Mouse (Mus musculus) MEL (cell line): ENCODE measurements around the gene Gm20388. TPM values are rescaled to one million over a fixed set of nuclear protein-coding genes. Genes with fewer than 3 reads are reported as not detected.

Source experiments
- DNase-seq: peaks from one replicate; pipeline ENCODE4 v3.0.0; 2011; ENCODE audit warnings: low read depth, low spot score
- H3K27ac ChIP-seq: 2 replicates; pipeline ENCODE4 v1.5.1; 2012; ENCODE audit warnings: low read depth, mild to moderate bottlenecking, control low read depth, low read length, moderate library complexity; ENCODE audit not compliant: control insufficient read depth
- H3K27me3 ChIP-seq, 2 experiments: fragments of 150-350 bp in 1 of 2; sonication (generic) in 1 of 2; 2 replicates each; pipeline ENCODE4 v1.6.1; 2012; ENCODE audit warnings: low read length in 2 of 2, mild to moderate bottlenecking in 2 of 2, improper control_type of control experiment in 1 of 2, moderate library complexity in 1 of 2; ENCODE audit not compliant: insufficient read depth in 2 of 2, control insufficient read depth in 1 of 2
- H3K36me3 ChIP-seq, 2 experiments: 2 replicates each; pipeline ENCODE4 v1.6.1; 2012 to 2014; ENCODE audit warnings: low read length in 2 of 2, improper control_type of control experiment in 1 of 2, inconsistent platforms in 1 of 2, mild to moderate bottlenecking in 1 of 2; ENCODE audit not compliant: insufficient read depth in 2 of 2, control insufficient read depth in 1 of 2
- H3K4me1 ChIP-seq, 2 experiments: fragments of 150-350 bp in 1 of 2; sonication (generic) in 1 of 2; 2 replicates each; pipeline ENCODE4 v1.6.1; 2012; ENCODE audit warnings: low read length in 2 of 2, improper control_type of control experiment in 1 of 2, mild to moderate bottlenecking in 1 of 2; ENCODE audit not compliant: insufficient read depth in 2 of 2, control insufficient read depth in 1 of 2
- H3K4me3 ChIP-seq, 2 experiments: fragments of 150-350 bp in 1 of 2; sonication (generic) in 1 of 2; 2 replicates each; pipeline ENCODE4 v1.5.1; 2012; ENCODE audit warnings: low read depth in 2 of 2, low read length in 2 of 2, mild to moderate bottlenecking in 2 of 2, moderate library complexity in 2 of 2, control low read depth in 1 of 2, improper control_type of control experiment in 1 of 2; ENCODE audit not compliant: control insufficient read depth in 1 of 2, insufficient read depth in 1 of 2
- H3K79me2 ChIP-seq: 2 replicates; pipeline ENCODE4 v1.6.1; 2012; ENCODE audit warnings: mild to moderate bottlenecking, low read length, moderate library complexity; ENCODE audit not compliant: control insufficient read depth, poor library complexity, insufficient read depth
- H3K9ac ChIP-seq: 2 replicates; pipeline ENCODE4 v1.6.1; 2012; ENCODE audit warnings: low read depth, mild to moderate bottlenecking, control low read depth, low read length, moderate library complexity; ENCODE audit not compliant: control insufficient read depth, poor library complexity, severe bottlenecking
- H3K9me3 ChIP-seq: fragments of 150-350 bp; sonication (generic); replicated peaks from 2 replicates; pipeline ENCODE4 v1.6.1; 2012; ENCODE audit warnings: mild to moderate bottlenecking, low read length, improper control_type of control experiment, moderate library complexity; ENCODE audit not compliant: insufficient read depth
- E2F4 ChIP-seq: IDR thresholded peaks from 2 replicates; pipeline ENCODE4 v1.6.1; 2011; ENCODE audit warnings: low read depth, low read length, improper control_type of control experiment, borderline replicate concordance
- GABPA ChIP-seq: IDR thresholded peaks from 2 replicates; pipeline ENCODE4 v1.6.1; 2012; ENCODE audit warnings: low read depth, mild to moderate bottlenecking, inconsistent platforms, low read length, improper control_type of control experiment, moderate library complexity
- HCFC1 ChIP-seq: IDR thresholded peaks from 2 replicates; pipeline ENCODE4 v1.6.1; 2012; ENCODE audit warnings: low read depth, mild to moderate bottlenecking, inconsistent platforms, low read length, improper control_type of control experiment, moderate library complexity
- JUND ChIP-seq: IDR thresholded peaks from 2 replicates; pipeline ENCODE4 v1.6.1; 2011; ENCODE audit warnings: low read depth, mild to moderate bottlenecking, improper control_type of control experiment, low read length
- KAT2A ChIP-seq: conservative IDR thresholded peaks from 2 replicates; pipeline ENCODE4 v1.6.1; 2012; ENCODE audit warnings: low read depth, low read length, improper control_type of control experiment, inconsistent platforms
- MAX ChIP-seq: IDR thresholded peaks from 2 replicates; pipeline ENCODE4 v1.6.1; 2011; ENCODE audit warnings: low read length, improper control_type of control experiment
- MAZ ChIP-seq: IDR thresholded peaks from 2 replicates; pipeline ENCODE4 v1.6.1; 2012; ENCODE audit warnings: low read depth, mild to moderate bottlenecking, inconsistent platforms, low read length, improper control_type of control experiment
- MXI1 ChIP-seq: IDR thresholded peaks from 2 replicates; pipeline ENCODE4 v1.6.1; 2011; ENCODE audit warnings: mild to moderate bottlenecking, low read depth, low read length, improper control_type of control experiment
- MYB ChIP-seq: IDR thresholded peaks from 2 replicates; pipeline ENCODE4 v1.6.1; 2011; ENCODE audit warnings: mild to moderate bottlenecking, low read depth, low read length, improper control_type of control experiment
- MYC ChIP-seq: IDR thresholded peaks from 2 replicates; pipeline ENCODE4 v1.6.1; 2011; ENCODE audit warnings: low read depth, mild to moderate bottlenecking, low read length, improper control_type of control experiment, moderate library complexity
- NELFE ChIP-seq: IDR thresholded peaks from 2 replicates; pipeline ENCODE4 v1.6.1; 2011; ENCODE audit warnings: low read depth, low read length, improper control_type of control experiment
- NRF1 ChIP-seq: IDR thresholded peaks from 2 replicates; pipeline ENCODE4 v1.6.1; 2014; ENCODE audit warnings: low read depth, mild to moderate bottlenecking, inconsistent platforms, low read length, improper control_type of control experiment, moderate library complexity; ENCODE audit not compliant: poor library complexity, insufficient read depth, severe bottlenecking
- POLR2AphosphoS2 ChIP-seq: IDR thresholded peaks from 2 replicates; pipeline ENCODE4 v1.6.1; 2011; ENCODE audit warnings: low read length, improper control_type of control experiment
- POLR2AphosphoS5 ChIP-seq: IDR thresholded peaks from 2 replicates; pipeline ENCODE4 v1.6.1; 2012; ENCODE audit warnings: low read depth, borderline replicate concordance, mild to moderate bottlenecking, inconsistent platforms, low read length, moderate library complexity, mixed read lengths
- RCOR1 ChIP-seq: IDR thresholded peaks from 2 replicates; pipeline ENCODE4 v1.6.1; 2012; ENCODE audit warnings: low read depth, mild to moderate bottlenecking, inconsistent platforms, low read length, improper control_type of control experiment
- SIN3A ChIP-seq: IDR thresholded peaks from 2 replicates; pipeline ENCODE4 v1.6.1; 2012; ENCODE audit warnings: low read length, improper control_type of control experiment, inconsistent platforms
- TAL1 ChIP-seq: IDR thresholded peaks from 2 replicates; pipeline ENCODE4 v1.6.1; 2012; ENCODE audit warnings: mild to moderate bottlenecking, inconsistent platforms, low read length, moderate library complexity, mixed read lengths
- TBP ChIP-seq: IDR thresholded peaks from 2 replicates; pipeline ENCODE4 v1.8.0; 2011; ENCODE audit warnings: low read depth, low read length, improper control_type of control experiment
- TCF12 ChIP-seq: IDR thresholded peaks from 2 replicates; pipeline ENCODE4 v1.6.1; 2014; ENCODE audit warnings: low read depth, mild to moderate bottlenecking, inconsistent platforms, low read length, improper control_type of control experiment, moderate library complexity
- USF1 ChIP-seq: IDR thresholded peaks from 2 replicates; pipeline ENCODE4 v1.6.1; 2014; ENCODE audit warnings: low read depth, mild to moderate bottlenecking, inconsistent platforms, low read length, improper control_type of control experiment, moderate library complexity
- ZC3H11A ChIP-seq: IDR thresholded peaks from 2 replicates; pipeline ENCODE4 v1.6.1; 2012; ENCODE audit warnings: low read depth, mild to moderate bottlenecking, inconsistent platforms, low read length, improper control_type of control experiment
- polyA plus RNA-seq, 2 experiments: library from polyadenylated mRNA; stranded (reverse) in 1 of 2; unstranded in 1 of 2; fragments of >175 nt in 1 of 2; fragments of >200 nt in 1 of 2; gene quantifications; 2 replicates each; pipeline versions ENCODE4 v1.2.1 to v1.2.4; 2012; ENCODE audit warnings: low replicate concordance in 2 of 2, low read depth in 1 of 2; ENCODE audit not compliant: insufficient read length in 2 of 2, insufficient read depth in 1 of 2, missing spikeins in 1 of 2
- total RNA-seq: library from RNA; depleted of rRNA; stranded (reverse); fragments of 300-350 nt; gene quantifications from 2 replicates; pipeline ENCODE4 v1.2.3, GENCODE M21; 2012

The Gm20388 gene
- total and polyA plus RNA-seq, 3 experiments = 11.1 to 17.8 TPM; not detected in 1

DNA sequence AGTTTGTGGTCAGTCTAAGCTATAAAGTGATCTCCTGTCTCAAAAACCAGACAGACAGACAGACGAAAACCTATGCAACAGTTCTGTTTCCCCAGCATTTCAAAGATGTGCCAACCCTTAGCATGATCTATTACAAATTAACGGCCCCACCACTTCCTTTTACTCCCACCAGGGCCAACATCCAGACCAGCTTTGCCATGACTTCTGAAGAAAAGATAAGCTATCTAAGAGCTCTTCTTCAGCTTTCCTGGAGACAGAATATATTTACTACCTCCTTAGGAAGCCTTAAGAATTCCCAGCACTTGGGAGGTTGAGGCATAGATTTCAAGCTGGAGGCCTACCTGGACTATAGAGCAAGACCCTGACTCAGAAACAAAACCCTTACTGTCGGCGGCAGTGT lies 4069.6 kb downstream of the Gm20388 start (continued):
- TF ChIP-seq GABPA = no peak

DNA sequence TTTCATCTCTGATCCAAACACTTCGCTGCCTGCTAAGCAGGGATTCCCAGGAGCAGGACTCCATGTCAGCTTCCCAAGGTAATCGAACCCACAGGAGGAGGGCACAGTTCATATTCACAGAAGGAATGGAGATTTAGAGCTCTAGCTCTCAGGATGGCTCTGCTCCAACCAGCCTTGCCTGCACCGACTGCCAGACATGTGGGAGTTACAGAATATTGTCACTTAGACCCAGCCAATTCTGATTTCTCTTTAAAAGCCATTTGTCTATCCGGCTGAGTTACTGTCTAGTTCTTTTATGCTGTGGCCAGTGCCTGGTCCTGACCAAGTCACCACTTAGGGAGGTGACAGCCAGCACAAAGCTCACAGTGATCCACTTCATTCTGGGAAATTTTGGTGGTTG lies 4071.0 kb downstream of the Gm20388 start:
- Histone ChIP-seq H3K36me3 (peaks cover 6 to 39% of the 10 kb centered on the region in 2 experiments; a peak in 3 of 4 replicates), H3K9me3 (no peaks in the 10 kb centered on the region), H3K27me3 (no peaks in the 10 kb centered on the region), H3K4me1 (peaks cover 25 to 47% of the 10 kb centered on the region in 2 experiments), H3K27ac (peak overlapping the region; percentile 54), H3K4me3 (peak overlapping the region; percentile 47 to 79), H3K9ac (peak overlapping the region; percentile 56), H3K79me2 (peaks cover 24% of the 10 kb centered on the region)
- DNase-seq = peak; percentile 51
- no peak for TF ChIP-seq USF1
- no peak for TF ChIP-seq NELFE
- TF ChIP-seq MXI1 = peak; percentile 43; the same call in 1 of the 2 replicates
- TF ChIP-seq TCF12 = 0 out of 2 replicates have a peak, but pooled peaks have one; percentile 1
- 0 out of 2 replicates have a peak, but pooled peaks have one; percentile 57 for TF ChIP-seq SIN3A

DNA sequence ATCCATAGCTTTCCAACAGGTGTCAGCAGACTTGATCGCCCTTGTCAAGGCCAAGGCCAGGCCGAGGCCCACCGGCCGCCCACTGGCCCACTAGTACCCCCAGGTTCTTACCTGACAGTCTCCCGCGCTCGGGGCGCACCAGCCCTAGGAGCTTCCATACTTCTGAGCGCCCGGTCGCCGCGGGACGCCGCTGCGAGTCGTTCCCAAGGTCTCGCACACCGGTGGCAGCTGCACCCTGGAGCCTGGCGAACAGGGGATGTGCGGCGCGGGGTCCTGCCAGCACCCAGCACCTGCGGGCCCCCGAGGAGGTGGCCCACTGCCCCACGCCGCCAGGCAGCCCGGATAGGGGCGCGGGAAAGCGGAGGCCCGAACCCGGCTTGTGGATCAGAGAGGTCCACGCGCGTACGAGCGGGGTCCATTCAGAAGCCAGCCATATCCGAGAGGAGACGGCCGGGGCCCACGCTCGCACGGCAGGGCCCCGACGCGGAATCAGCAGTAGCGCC lies 4071.7 kb downstream of the Gm20388 start:
- H3K27ac ChIP-seq = peak overlapping the region; percentile 31
- no peaks in the 10 kb centered on the region for H3K27me3 ChIP-seq
- peaks cover 22 to 44% of the 10 kb centered on the region in 2 experiments for H3K4me1 ChIP-seq
- TF ChIP-seq SIN3A (peak; percentile 10; the same call in 1 of the 2 replicates), ZC3H11A (no peak)
- H3K9ac ChIP-seq = peak overlapping the region; percentile 82
- H3K9me3 ChIP-seq = no peaks in the 10 kb centered on the region
- peaks cover 5 to 34% of the 10 kb centered on the region in 2 experiments; a peak in 3 of 4 replicates for H3K36me3 ChIP-seq
- peak; percentile 72 for DNase-seq
- peaks cover 22% of the 10 kb centered on the region for H3K79me2 ChIP-seq
- H3K4me3 ChIP-seq = peak overlapping the region; percentile 69 to 79

DNA sequence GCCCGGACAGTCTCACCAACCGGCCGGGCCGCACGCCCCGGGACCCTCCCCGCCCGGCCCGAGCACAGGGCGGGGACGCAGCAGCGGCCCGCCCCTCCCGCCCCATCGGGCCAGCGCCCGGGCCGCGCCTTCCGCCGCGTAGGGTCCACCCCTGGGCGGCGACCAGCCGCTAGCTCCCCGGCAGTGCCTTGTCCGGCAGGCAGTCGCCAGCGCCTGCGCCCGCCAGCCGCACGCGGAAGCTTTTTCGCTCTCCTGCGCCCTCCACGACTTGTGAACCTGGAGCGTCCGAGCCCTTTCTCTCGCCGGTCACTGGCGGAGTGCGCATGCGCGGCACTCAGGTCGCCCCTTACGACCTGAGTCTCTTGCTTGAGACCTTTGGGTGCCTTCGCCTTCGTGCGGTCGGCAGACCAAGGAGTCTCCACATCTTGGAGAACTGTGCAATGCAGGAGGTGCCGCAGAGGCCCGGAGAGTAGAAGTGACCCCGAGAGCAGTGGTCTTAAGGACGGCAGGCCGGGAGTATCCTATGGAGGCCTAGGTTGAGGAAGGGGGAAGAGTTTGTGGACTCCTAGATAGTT lies 4072.3 kb downstream of the Gm20388 start, which contains the start of gene Abcb10:
Gene Abcb10 (minus strand): TSS at position 297 of the 575 bp plus-strand sequence.
- Histone ChIP-seq H3K9ac (peak within 1 kb of the TSS; percentile 82), H3K79me2 (peaks cover 20% of the 10 kb centered on the region), H3K4me3 (peak within 1 kb of the TSS; percentile 69 to 79), H3K9me3 (no peaks in the 10 kb centered on the region), H3K4me1 (peaks cover 20 to 42% of the 10 kb centered on the region in 2 experiments), H3K27ac (peak within 1 kb of the TSS; percentile 76), H3K27me3 (no peaks in the 10 kb centered on the region), H3K36me3 (peaks cover 2 to 32% of the 10 kb centered on the region in 2 experiments; a peak in 2 of 4 replicates)
- DNase-seq = peak; percentile 90
- TF ChIP-seq TCF12 (no peak; the same call in 1 of the 2 replicates), MYC (no peak), TAL1 (no peak), USF1 (no peak), POLR2AphosphoS5 (no peak), MAX (no peak), MYB (no peak), HCFC1 (peak; percentile 63), POLR2AphosphoS2 (peak; percentile 61; the same call in 1 of the 2 replicates), TBP (no peak; the same call in 1 of the 2 replicates), NRF1 (peak; percentile 91), JUND (no peak), KAT2A (no peak), ZC3H11A (no peak), E2F4 (no peak), SIN3A (no peak), RCOR1 (no peak), MXI1 (no peak), NELFE (peak; percentile 77), MAZ (no peak)
